Mouse (Mus musculus) gastrocnemius, postnatal 14 days (tissue): ENCODE measurements around the gene Opn4. TPM values are rescaled to one million over a fixed set of nuclear protein-coding genes. Genes with fewer than 3 reads are reported as not detected.

Source experiments
- DNase-seq: peaks from one replicate; pipeline ENCODE4 v3.0.0; 2021; ENCODE audit warnings: mixed read lengths
- intact Hi-C: fragments of 180-260 bp; cut with DNase I; formaldehyde crosslinking; loops from one replicate; pipeline ENCODE4 v1.15.1; 2025; ENCODE audit warnings: low total_unique reads
- total RNA-seq, 2 experiments: library from RNA; stranded (reverse); gene quantifications; 2 replicates each; pipeline ENCODE4 v1.2.3; 2021

Opn4 gene
- total RNA-seq, 2 experiments from 2014 or later, result not detected

- DNase-seq, result no peak
- intact Hi-C loops, result no loop called here
These were observed 4.2 kb downstream of the Opn4 start for GRCm38 (mm10) chr14:34595596-34596255.

- DNase-seq, result peak; percentile 20
- intact Hi-C loops, result no loop called here
These were observed 8.0 kb downstream of the Opn4 start for GRCm38 (mm10) chr14:34591741-34592535.

DNA sequence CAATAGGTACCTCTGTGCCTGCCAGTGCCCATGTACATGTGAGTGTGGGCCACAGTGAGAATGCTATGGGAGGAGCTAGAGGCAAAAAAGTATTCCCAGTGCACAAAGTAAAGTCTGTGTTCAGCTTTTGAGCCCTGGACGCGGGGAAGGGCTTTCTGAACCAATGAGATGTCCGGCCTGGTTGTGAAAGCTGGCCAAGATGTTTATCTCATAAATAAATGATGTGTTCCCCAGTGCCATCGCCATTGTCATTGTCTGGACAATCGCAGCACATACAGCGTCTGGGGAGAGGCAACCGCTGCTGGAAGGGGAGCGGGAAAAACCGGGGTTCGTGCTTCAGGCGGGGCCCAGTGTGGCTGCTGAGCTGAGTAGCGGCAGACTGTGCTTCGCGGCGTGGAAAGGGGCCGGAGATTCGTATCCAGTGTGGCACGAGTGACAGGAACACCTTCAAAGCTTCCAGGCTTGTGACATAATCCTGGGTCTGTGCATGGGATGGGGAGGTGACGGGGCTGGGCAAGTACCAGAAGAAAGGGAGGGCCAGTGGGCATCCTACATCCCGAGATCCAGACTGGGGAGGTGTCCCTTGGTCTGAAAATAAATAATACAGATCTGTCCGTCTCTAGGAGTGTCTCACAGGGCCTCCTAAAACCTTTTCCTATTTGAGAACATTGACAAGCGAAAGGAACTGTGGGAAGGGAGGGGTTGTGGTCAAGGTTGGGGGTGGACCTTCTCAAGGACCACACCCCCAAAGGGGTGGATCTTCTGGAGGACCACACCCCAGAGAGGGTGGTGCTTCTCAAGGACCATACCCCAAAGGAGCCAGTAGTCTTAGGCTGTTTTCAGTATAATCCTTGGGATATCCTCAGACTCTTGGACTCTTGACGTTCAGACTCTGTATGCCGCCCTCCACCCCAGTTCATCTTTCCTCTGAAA is 8.9 kb downstream of the Opn4 start:
- intact Hi-C loops, result no loop called here
- DNase-seq, result peak; percentile 7

DNA sequence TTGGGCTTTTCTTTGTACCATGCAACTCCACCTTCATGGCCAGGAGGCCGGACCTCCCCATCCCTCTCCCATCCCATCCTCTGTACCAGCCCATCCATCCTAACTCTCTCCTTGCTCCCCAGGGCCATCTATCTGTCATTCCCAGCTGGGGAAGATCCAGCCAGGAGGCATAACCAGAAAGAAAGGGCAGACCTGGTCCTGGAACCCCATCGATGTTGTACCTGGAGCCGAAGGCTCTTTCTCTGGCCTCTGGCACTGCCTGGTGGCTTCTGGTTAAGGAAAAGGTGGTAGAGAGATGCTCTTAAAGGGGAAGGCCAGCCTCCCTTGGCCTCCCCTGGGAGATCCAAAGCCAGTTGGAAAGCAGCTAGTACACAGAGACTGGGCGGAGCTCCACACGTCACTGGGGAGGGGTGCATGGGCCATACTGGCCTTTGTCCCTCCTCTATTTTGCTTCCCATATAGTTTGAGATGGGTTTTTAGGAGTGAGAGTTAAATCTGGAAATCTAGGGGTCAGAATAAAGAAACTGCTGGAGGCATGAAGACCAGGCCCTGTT is 9.8 kb downstream of the Opn4 start:
- peak; percentile 20 for DNase-seq
- intact Hi-C loops, result no loop called here

DNA sequence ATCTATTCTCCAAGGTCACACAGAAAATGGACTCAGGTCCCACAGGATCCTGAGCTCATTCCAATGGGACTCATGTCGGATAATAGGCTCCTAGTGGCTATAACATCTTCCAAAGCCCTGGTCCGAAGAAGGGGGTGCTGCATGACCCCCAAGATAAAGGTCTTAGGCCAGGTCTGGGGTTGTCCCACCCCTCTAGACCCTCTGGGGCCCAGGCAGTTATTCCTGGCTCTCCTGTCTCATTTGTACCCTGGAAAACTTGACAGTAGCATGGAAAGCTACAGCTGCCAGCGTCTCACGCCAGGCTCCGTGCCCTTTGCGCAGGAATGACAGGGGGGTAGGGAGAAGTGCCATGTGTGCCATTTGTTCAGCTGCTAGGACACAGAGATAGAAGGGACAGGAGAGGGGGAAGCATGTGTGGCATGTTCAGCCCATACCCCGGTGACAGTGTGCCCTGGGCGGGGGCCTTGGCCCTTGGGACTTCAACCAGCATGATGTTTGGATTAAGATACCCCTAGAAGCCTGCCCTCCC is 10.7 kb downstream of the Opn4 start:
- intact Hi-C loops, result no loop called here
- DNase-seq, result peak; percentile 63

DNA sequence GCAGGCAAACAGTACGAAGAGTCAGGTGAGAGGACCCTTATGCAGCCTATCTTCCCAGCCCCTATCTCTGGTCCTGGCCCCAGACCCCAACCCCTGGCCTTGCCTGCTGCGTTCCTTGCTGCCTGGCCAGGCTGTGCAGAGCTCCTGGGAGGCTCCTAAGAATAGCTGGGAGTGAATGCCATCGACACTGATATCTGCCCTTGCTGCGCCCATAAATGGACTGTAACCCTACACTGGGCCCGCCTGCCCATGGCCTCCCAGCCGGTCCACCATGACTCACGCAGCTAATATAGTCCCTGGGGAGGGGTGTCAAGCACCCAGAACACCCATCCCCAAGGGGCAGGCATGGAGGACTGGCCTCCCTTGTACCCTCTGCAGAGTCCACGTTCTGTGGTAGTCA is 11.4 kb downstream of the Opn4 start, which contains the start of gene Ldb3:
Gene Ldb3, minus strand, starts transcription at position 185 of the 400 bp plus-strand sequence.
- DNase-seq, result peak; percentile 75
- intact Hi-C loops, result no loop called here

DNA sequence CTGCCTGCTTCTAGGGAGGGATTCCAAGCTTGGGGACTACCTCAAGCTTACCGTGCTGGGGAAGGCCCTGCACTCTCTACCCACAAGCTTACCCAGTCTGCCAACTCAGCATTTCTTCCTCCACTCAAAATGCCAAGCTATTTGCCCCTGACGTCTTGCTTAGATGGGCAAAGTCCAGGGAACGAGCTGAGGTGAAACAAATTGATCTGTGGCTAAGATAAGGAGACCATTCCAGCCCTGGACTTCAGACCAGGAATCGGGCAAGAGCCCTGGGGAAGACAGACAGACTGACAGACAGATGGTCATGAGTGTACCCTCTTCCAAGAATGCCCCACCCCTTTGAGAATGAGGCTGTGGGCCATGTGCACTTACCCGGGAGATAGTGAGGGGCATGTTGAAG is 11.9 kb downstream of the Opn4 start:
- no peak for DNase-seq
- intact Hi-C loops, result no loop called here

DNA sequence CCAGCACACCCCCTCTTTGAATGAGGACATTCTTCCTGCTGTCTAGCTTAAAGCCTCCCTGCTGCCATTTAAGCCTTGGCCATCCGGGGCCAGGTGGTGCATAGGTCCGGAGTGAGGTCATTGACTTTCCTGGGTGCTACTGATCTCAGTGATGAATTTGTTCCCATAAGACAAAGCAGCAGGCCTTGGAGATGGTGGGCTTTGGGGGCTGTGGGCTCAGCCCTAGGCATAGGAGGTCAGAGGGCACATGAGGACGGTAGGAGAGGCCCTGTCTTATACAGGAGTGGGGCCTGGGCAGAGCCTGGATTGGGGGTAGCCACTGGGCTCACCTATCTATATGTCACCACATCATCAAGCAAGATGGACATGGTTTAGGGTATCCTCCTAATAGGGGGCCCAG is 13.1 kb downstream of the Opn4 start:
- DNase-seq, result no peak
- intact Hi-C loops, result no loop called here

DNA sequence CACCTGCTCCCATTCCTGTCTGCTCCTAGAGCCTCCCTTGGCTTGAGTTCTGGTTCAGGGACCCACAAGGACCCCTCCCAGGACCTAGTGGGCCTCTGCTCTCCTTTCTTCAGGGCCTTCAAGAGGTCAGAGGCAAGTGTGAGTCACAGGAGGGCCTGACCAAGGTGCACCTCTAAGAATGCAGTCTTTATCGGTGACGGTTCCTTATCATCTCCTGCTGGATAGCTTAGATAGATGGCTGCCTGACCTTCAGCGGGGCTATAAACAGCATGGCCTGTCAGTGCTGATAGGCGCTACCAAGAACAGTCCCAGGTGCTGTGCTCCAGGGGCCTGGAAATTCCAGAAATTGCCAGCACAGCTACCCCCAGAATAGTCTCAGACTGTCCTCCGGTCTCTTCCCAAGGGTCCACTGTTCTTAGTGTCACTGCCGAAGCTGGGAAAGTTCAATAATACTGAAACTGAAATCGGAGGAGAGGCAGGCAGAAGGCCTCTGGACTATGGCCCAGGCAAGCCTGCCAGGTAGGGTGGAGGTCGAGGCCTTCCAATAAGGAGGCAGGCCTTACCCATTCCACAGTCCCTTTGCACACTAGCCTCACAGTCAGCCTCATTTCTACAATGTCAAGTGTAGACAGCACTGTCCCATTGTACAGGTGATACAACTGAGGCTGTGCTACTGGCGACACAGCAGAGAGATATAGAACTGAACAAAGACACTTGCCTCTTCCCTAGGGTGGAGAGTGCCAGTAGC is 14.4 kb downstream of the Opn4 start:
- peak; percentile 55 for DNase-seq
- intact Hi-C loops, result no loop called here

GRCm38 (mm10) chr14:34582740-34583427 is 17.1 kb downstream of the Opn4 start:
- DNase-seq, result peak; percentile 68
- intact Hi-C loops, result no loop called here

GRCm38 (mm10) chr14:34576858-34577257 is 23.1 kb downstream of the Opn4 start:
- intact Hi-C loops, result no loop called here
- no peak for DNase-seq

DNA sequence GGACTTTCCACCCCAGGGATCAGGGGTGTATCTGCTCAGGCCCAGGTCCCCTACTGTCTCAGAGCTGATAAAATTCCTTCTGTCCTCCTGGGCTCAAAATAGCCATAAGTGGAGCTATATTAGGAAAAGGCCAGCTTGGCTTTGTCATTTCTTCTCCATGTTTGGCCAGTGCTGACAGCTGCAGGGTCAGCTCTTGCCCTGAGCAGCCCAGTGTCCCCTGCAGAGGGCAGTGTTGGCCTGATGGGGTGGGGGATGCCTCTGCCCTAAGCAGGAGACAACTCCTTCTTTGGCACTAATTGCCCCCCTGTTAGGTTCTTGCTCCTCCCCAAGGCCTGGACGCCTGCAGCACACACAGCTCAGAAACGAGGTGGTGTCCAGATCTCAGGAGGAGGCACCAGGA is 25.9 kb downstream of the Opn4 start:
- intact Hi-C loops, result no loop called here
- DNase-seq, result peak; percentile 80

DNA sequence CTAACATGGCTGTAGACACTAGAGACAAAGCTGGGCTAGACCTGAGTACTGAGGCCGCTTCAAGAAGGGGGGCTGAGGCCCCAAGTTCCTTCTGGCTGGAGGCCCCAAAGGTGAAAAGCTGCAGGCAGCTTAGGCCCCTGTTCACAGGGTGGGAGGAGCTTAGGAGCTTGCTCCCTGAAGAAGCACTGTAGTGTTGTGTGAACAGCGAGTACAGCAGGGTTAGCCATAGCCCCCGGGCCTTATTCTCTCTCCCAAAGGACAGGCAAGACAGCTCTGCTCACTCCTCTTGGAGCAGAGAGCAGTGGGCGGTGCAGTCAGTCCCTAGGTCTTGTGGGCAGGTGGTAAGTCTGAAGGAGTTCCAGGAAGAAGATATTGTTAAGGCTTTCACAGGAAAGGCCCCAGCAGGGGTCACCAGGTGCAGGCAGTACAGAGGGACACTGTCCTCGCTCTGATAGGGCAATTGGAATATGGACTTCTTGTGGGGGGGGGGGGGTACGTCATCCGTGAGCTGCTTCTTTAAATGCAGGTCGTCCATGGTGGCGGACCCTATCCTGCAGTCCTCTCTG is 26.5 kb downstream of the Opn4 start:
- no peak for DNase-seq
- intact Hi-C loops, result no loop called here

GRCm38 (mm10) chr14:34571610-34572387 is 28.1 kb downstream of the Opn4 start:
- intact Hi-C loops, result no loop called here

DNA sequence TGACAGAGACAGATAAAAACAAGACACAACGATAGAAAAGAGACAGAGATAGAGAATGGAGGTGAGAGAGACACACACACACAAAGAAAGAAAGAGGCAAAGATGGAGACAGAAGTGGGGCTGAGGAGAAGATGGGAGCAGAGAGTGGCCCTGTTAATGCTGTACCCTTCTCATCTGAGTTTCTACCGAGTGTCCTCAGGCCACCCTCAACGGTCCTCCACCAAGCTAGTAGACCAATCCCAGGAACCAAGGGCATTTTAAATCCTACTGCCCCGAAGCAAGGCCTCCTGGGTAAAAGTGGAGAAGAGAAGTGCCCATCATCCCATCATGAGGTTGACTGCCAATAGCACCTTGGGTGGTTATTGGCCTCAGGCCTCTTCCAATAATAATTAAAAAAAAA is 29.0 kb downstream of the Opn4 start:
- intact Hi-C loops, result no loop called here
- no peak for DNase-seq

More at GRCm38 (mm10) chr14:34571610-34572387, 28.1 kb downstream of the Opn4 start:
- DNase-seq, result no peak

- intact Hi-C loops, result no loop called here
- peak; percentile 75 for DNase-seq
These were observed 29.6 kb downstream of the Opn4 start for GRCm38 (mm10) chr14:34570294-34570693.

DNA sequence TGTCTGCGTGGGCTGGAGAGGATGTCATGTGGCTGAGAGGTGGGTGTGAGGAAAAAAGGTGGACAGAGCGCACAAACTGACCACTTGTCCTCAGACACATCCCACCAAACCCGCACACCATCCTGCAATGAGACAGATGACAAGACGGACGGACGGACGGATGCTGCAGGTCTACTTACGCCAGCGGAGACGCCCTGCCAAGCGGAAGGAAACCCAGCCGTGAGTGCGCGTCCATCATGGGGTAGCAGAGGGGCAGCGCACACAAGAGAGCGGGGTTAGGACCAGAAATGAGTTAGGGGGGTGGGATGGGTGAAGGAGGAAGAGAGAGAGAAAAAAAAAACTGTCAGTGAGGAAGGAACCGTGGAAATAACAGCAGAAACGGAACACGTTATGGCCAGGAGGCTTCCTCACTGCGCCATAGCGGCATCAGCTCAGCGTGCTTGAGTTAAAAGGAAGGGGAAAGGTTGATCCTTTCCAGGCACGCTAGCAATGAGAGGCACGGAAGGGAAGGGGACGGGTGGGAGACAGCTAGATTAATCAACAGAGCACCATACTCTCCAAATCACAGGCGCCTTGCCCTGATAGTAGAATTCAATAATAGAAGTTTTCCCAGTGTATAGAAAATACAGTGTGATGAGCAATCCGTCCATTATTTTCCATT is 30.3 kb downstream of the Opn4 start:
- no peak for DNase-seq
- intact Hi-C loops, result no loop called here
